Mouse (Mus musculus) liver, embryonic 11.5 days (tissue): Measurements from ENCODE around the gene Gnas. TPM values are rescaled to one million over a fixed set of nuclear protein-coding genes. Genes with fewer than 3 reads are reported as not detected.

Experiments used
- ATAC-seq: fragments of 200-750 bp; cut with Nextera tagmentation; replicated peaks from 2 replicates; pipeline ENCODE4 v1.8.0; 2017; ENCODE audit warnings: moderate number of reproducible peaks, mild to moderate bottlenecking, moderate TSS enrichment, moderate library complexity; ENCODE audit not compliant: low FRiP score
- DNase-seq: peaks from one replicate; pipeline ENCODE4 v3.0.0-alpha.2; 2017; ENCODE audit warnings: low spot score
- H3K27ac ChIP-seq: fragments of 300-500 bp; sonication (generic); 2 replicates; pipeline ENCODE4 v1.5.1; 2014; ENCODE audit warnings: mild to moderate bottlenecking, low read depth, low read length, control low read depth
- H3K27me3 ChIP-seq: fragments of 300-500 bp; sonication (generic); replicated peaks from 2 replicates; pipeline ENCODE4 v1.6.1; 2014; ENCODE audit warnings: low read length, mixed read lengths; ENCODE audit not compliant: control insufficient read depth, insufficient read depth
- H3K36me3 ChIP-seq: fragments of 300-500 bp; sonication (generic); 2 replicates; pipeline ENCODE4 v1.6.1; 2014; ENCODE audit warnings: mild to moderate bottlenecking, low read length, moderate library complexity, mixed read lengths; ENCODE audit not compliant: control insufficient read depth, insufficient read depth
- H3K4me1 ChIP-seq: fragments of 300-500 bp; sonication (generic); replicated peaks from 2 replicates; pipeline ENCODE4 v1.6.1; 2014; ENCODE audit warnings: low read length, mixed read lengths; ENCODE audit not compliant: control insufficient read depth, insufficient read depth
- H3K4me2 ChIP-seq: fragments of 300-500 bp; sonication (generic); 2 replicates; pipeline ENCODE4 v1.6.1; 2014; ENCODE audit warnings: mild to moderate bottlenecking, control low read depth, moderate library complexity
- H3K4me3 ChIP-seq: fragments of 300-500 bp; sonication (generic); 2 replicates; pipeline ENCODE4 v1.5.1; 2014; ENCODE audit warnings: low read depth, low read length, control low read depth
- H3K9ac ChIP-seq: fragments of 300-500 bp; sonication (generic); 2 replicates; pipeline ENCODE4 v1.6.1; 2014; ENCODE audit warnings: low read depth, low read length, control low read depth
- H3K9me3 ChIP-seq: fragments of 300-500 bp; sonication (generic); 2 replicates; pipeline ENCODE4 v1.6.1; 2016; ENCODE audit warnings: low read length, inconsistent platforms, mixed read lengths; ENCODE audit not compliant: control insufficient read depth
- WGBS: fragments of 180-500 bp; shearing (Covaris S2); extraction: QIAGEN DNeasy Blood & Tissue Kit; methylation state at CpG from one replicate; pipeline ENCODE4 v1.1.7; 2014; 5-methylcytosine and 5-hydroxymethylcytosine counted together
- microRNA counts: library from miRNA; unstranded; fragments of <30 nt; microRNA quantifications from one replicate; lab custom pipeline; 2015
- microRNA-seq: library from miRNA; unstranded; fragments of <30 nt; microRNA quantifications from one replicate; pipeline ENCODE4, GENCODE M21; 2017; ENCODE audit warnings: borderline number of aligned reads
- polyA plus RNA-seq: library from polyadenylated mRNA; unstranded; fragments of >200 nt; fragmentation: Nextera tagmentation; extraction: Ambion mirVana; gene quantifications from 2 replicates; pipeline ENCODE4 v1.2.1, GENCODE M21; 2014

Gnas gene
- polyA plus RNA-seq, 1 experiment from 2014 or later: 742 TPM

DNA sequence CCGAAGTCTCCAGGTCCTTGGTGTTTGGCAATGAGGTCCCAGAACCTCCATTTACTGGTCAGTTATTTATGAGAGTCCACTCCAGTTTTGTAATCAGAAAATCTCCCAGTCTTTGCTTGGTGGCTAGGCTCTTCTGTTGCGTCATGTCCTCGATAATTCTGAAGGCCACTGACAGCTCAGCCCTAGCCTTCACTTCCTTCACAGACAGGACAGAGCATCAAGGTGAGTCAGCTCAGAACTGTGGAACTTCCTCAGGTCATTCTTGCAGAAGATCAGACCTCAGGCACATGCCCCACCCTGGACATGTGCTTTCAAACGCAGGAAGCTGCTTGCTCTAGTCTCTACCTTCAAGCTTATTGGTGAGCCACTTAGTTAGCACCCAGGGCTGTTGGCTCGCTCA, 109.3 kb downstream of the Gnas start:
- ATAC-seq: no peak
- H3K9me3 ChIP-seq: no peaks in the 10 kb centered on the region
- WGBS: 55% methylated on average over 5 of the region's 5 CpGs

More for the DNA sequence above, 109.3 kb downstream of the Gnas start:
- Histone ChIP-seq H3K4me2 (no peak overlapping the region), H3K4me3 (no peak overlapping the region), H3K27ac (no peak overlapping the region), H3K9ac (no peak overlapping the region), H3K27me3 (no peaks in the 10 kb centered on the region), H3K36me3 (no peaks in the 10 kb centered on the region), H3K4me1 (no peaks in the 10 kb centered on the region)
- DNase-seq: no peak

MicroRNA genes within 50 kb of the gene (microRNA counts, 519-probe panel; counts per million panel counts)
- microRNA mmu-miR-296-3p (lab: Ali Mortazavi, UCI) (not detected), microRNA mmu-miR-296-5p (lab: Ali Mortazavi, UCI) (5,982 counts per million, percentile 66 among the panel's probes with 10 or more counts), microRNA mmu-miR-298 (lab: Ali Mortazavi, UCI) (3,521 counts per million, percentile 17 among the panel's probes with 10 or more counts)

Small RNA genes lying within 50 kb of the gene (microRNA-seq; reads per million reads assigned to microRNA genes)
- gene Gm27591: not detected
- gene Mir296: 5,973 reads per million, percentile 89 among the genes with 10 or more reads in this experiment
- 9,473 reads per million, percentile 93 among the genes with 10 or more reads in this experiment for gene Mir298

Other genes starting within 250 kb of the Gnas start
- 7.2 and 9.6 TPM in 2 replicates for gene Stx16, start 208.0 kb upstream of the Gnas start, polyA plus RNA-seq
- gene Npepl1, start 174.0 kb upstream of the Gnas start, polyA plus RNA-seq: 57.7 and 59.1 TPM in 2 replicates
- gene Gm20721, start 62.4 kb downstream of the Gnas start, polyA plus RNA-seq: 7.3 and 7.7 TPM in 2 replicates
- 117 and 125 TPM in 2 replicates for gene Nelfcd, start 131.5 kb downstream of the Gnas start, polyA plus RNA-seq
- gene Ctsz, start 154.7 kb downstream of the Gnas start, polyA plus RNA-seq: 159 and 162 TPM in 2 replicates
- gene Tubb1, start 166.4 kb downstream of the Gnas start, polyA plus RNA-seq: 43.5 and 51.9 TPM in 2 replicates
- 597 and 634 TPM in 2 replicates for gene Atp5e, start 179.8 kb downstream of the Gnas start, polyA plus RNA-seq
- 156 and 162 TPM in 2 replicates for gene Prelid3b, start 188.8 kb downstream of the Gnas start, polyA plus RNA-seq